Mouse (Mus musculus): ENCODE data around the gene Magi3. TPM values are rescaled to one million over a fixed set of nuclear protein-coding genes. Genes with fewer than 3 reads are reported as not detected.

Gene Magi3
- total RNA-seq, 2 experiments from 2014 or later: 30.7 to 33.6 TPM

GRCm38 (mm10) chr3:104236029-104236428, 15.9 kb upstream of the Magi3 start:
- H3K27ac ChIP-seq: no peak overlapping the region
- no peak for DNase-seq (ENCODE audit: low spot score in 2 of 2)
- TF ChIP-seq CTCF (conservative IDR thresholded peaks at IDR 0.05): no peak
- H3K4me3 ChIP-seq: no peak overlapping the region

- no peak for TF ChIP-seq CTCF (conservative IDR thresholded peaks at IDR 0.05)
- no peak for DNase-seq (ENCODE audit: low spot score in 2 of 2)
- Histone ChIP-seq H3K27ac (no peak overlapping the region), H3K4me3 (no peak overlapping the region)
Measured at GRCm38 (mm10) chr3:104235099-104235498, 14.9 kb upstream of the Magi3 start.

GRCm38 (mm10) chr3:104233366-104234312, 13.5 kb upstream of the Magi3 start:
- no peak for DNase-seq (ENCODE audit: low spot score in 2 of 2)
- no peak overlapping the region for H3K27ac ChIP-seq
- TF ChIP-seq CTCF (conservative IDR thresholded peaks at IDR 0.05): no peak
- no peak overlapping the region for H3K4me3 ChIP-seq

GRCm38 (mm10) chr3:104227438-104228111, 7.4 kb upstream of the Magi3 start:
- Histone ChIP-seq H3K27ac (no peak overlapping the region), H3K4me3 (no peak overlapping the region)
- no peak for TF ChIP-seq CTCF (conservative IDR thresholded peaks at IDR 0.05)
- DNase-seq (ENCODE audit: low spot score in 2 of 2): no peak

- H3K27ac ChIP-seq: no peak overlapping the region
- no peak for TF ChIP-seq CTCF (conservative IDR thresholded peaks at IDR 0.05)
- H3K4me3 ChIP-seq: no peak overlapping the region
- DNase-seq (ENCODE audit: low spot score in 2 of 2): no peak
Measured at GRCm38 (mm10) chr3:104226731-104227130, 6.6 kb upstream of the Magi3 start.

GRCm38 (mm10) chr3:104221156-104221555, 982 bp upstream of the Magi3 start:
- TF ChIP-seq CTCF (conservative IDR thresholded peaks at IDR 0.05): no peak
- no peak for DNase-seq (ENCODE audit: low spot score in 2 of 2)
- peak overlapping the region; percentile 74 for H3K27ac ChIP-seq
- peak overlapping the region; percentile 81 for H3K4me3 ChIP-seq

- Histone ChIP-seq H3K27ac (peak overlapping the region; percentile 87), H3K4me3 (peak overlapping the region; percentile 81)
- DNase-seq (ENCODE audit: low spot score in 2 of 2): peak in 1 of 2 experiments; percentile 9
- TF ChIP-seq CTCF (conservative IDR thresholded peaks at IDR 0.05): no peak
Measured at GRCm38 (mm10) chr3:104219531-104220294, 461 bp downstream of the Magi3 start.

GRCm38 (mm10) chr3:104218926-104219325, 1.2 kb downstream of the Magi3 start:
- TF ChIP-seq CTCF (conservative IDR thresholded peaks at IDR 0.05): no peak
- no peak for DNase-seq (ENCODE audit: low spot score in 2 of 2)
- Histone ChIP-seq H3K27ac (peak overlapping the region; percentile 83), H3K4me3 (peak overlapping the region; percentile 81)

GRCm38 (mm10) chr3:104189823-104190222, 30.4 kb downstream of the Magi3 start:
- Histone ChIP-seq H3K27ac (no peak overlapping the region), H3K4me3 (no peak overlapping the region)
- DNase-seq (ENCODE audit: low spot score in 2 of 2): no peak
- no peak for TF ChIP-seq CTCF (conservative IDR thresholded peaks at IDR 0.05)

GRCm38 (mm10) chr3:104189234-104189633, 30.9 kb downstream of the Magi3 start:
- Histone ChIP-seq H3K4me3 (no peak overlapping the region), H3K27ac (no peak overlapping the region)
- TF ChIP-seq CTCF (conservative IDR thresholded peaks at IDR 0.05): no peak
- no peak for DNase-seq (ENCODE audit: low spot score in 2 of 2)

- Histone ChIP-seq H3K27ac (0 out of 2 replicates have a peak overlapping the region, but pooled peaks have one; percentile 12), H3K4me3 (no peak overlapping the region)
- no peak for TF ChIP-seq CTCF (conservative IDR thresholded peaks at IDR 0.05)
- no peak for DNase-seq (ENCODE audit: low spot score in 2 of 2)
Measured at GRCm38 (mm10) chr3:104184270-104184669, 35.9 kb downstream of the Magi3 start.

- no peak for DNase-seq (ENCODE audit: low spot score in 2 of 2)
- Histone ChIP-seq H3K27ac (no peak overlapping the region), H3K4me3 (no peak overlapping the region)
- TF ChIP-seq CTCF (conservative IDR thresholded peaks at IDR 0.05): no peak
Measured at GRCm38 (mm10) chr3:104183656-104184055, 36.5 kb downstream of the Magi3 start.

- H3K4me3 ChIP-seq: no peak overlapping the region
- DNase-seq (ENCODE audit: low spot score in 2 of 2): no peak
- TF ChIP-seq CTCF (conservative IDR thresholded peaks at IDR 0.05): no peak
- H3K27ac ChIP-seq: no peak overlapping the region
Measured at GRCm38 (mm10) chr3:104182711-104183110, 37.5 kb downstream of the Magi3 start.

Measured in layer of hippocampus, adult 2 months (tissue).